Mouse (Mus musculus) CD4-positive, CD25-positive, alpha-beta regulatory T cell, adult 2 months (primary cell): ENCODE measurements around the gene Slc10a1.
A peak's percentile ranks its signal among the peaks of the same experiment; 100 is the strongest.
"Not testable (repeated sequence)": the region's sequence is repeated elsewhere in the genome, so short reads cannot be mapped to it uniquely, and the experiment has no call there.

Source experiments
- DNase-seq: peaks from one replicate; pipeline ENCODE4 v3.0.0-alpha.2; 2012; ENCODE audit warnings: low read depth, low spot score

Slc10a1 gene

GRCm38 (mm10) chr12:80967918-80968317 lies 587 bp downstream of the Slc10a1 start:
- no peak for DNase-seq

GRCm38 (mm10) chr12:80966059-80966838 lies 2.3 kb downstream of the Slc10a1 start:
- DNase-seq, result no peak

GRCm38 (mm10) chr12:80962566-80962965 lies 5.9 kb downstream of the Slc10a1 start:
- DNase-seq, result no peak

GRCm38 (mm10) chr12:80957961-80958360 lies 10.5 kb downstream of the Slc10a1 start:
- no peak for DNase-seq

- DNase-seq, result no peak
Measured at GRCm38 (mm10) chr12:80956039-80956438, 12.5 kb downstream of the Slc10a1 start.

GRCm38 (mm10) chr12:80952526-80952925 lies 16.0 kb downstream of the Slc10a1 start:
- DNase-seq, result no peak

- no peak for DNase-seq
Measured at GRCm38 (mm10) chr12:80951640-80952219, 16.8 kb downstream of the Slc10a1 start.

GRCm38 (mm10) chr12:80949603-80950002 lies 18.9 kb downstream of the Slc10a1 start:
- DNase-seq, result not testable (repeated sequence)

- peak; percentile 30 for DNase-seq
Measured at GRCm38 (mm10) chr12:80948202-80948601, 20.3 kb downstream of the Slc10a1 start.

- peak; percentile 99 for DNase-seq
Measured at GRCm38 (mm10) chr12:80945996-80946355, 22.5 kb downstream of the Slc10a1 start.

- DNase-seq, result peak; percentile 99
Measured at GRCm38 (mm10) chr12:80945334-80945995, 23.0 kb downstream of the Slc10a1 start, which contains the start of gene Srsf5. Gene Srsf5, plus strand, starts transcription at chr12:80945504.

- not testable (repeated sequence) for DNase-seq
Measured at GRCm38 (mm10) chr12:80944963-80945333, 23.6 kb downstream of the Slc10a1 start.

- DNase-seq, result no peak
Measured at GRCm38 (mm10) chr12:80944204-80944603, 24.3 kb downstream of the Slc10a1 start.

- no peak for DNase-seq
Measured at GRCm38 (mm10) chr12:80943395-80943794, 25.1 kb downstream of the Slc10a1 start.

- DNase-seq, result no peak
Measured at GRCm38 (mm10) chr12:80941886-80942285, 26.6 kb downstream of the Slc10a1 start.

GRCm38 (mm10) chr12:80939165-80939564 lies 29.3 kb downstream of the Slc10a1 start:
- no peak for DNase-seq

- DNase-seq, result peak; percentile 86
Measured at GRCm38 (mm10) chr12:80938642-80939041, 29.9 kb downstream of the Slc10a1 start.

GRCm38 (mm10) chr12:80937331-80938029 lies 31.0 kb downstream of the Slc10a1 start:
- DNase-seq, result peak; percentile 23

GRCm38 (mm10) chr12:80936751-80937150 lies 31.8 kb downstream of the Slc10a1 start:
- DNase-seq, result no peak

GRCm38 (mm10) chr12:80932865-80933264 lies 35.6 kb downstream of the Slc10a1 start:
- DNase-seq, result no peak

GRCm38 (mm10) chr12:80931402-80932140 lies 36.9 kb downstream of the Slc10a1 start:
- no peak for DNase-seq
